Mouse (Mus musculus): Measurements from ENCODE around the gene Olfr1445.

Olfr1445 gene

GRCm38 (mm10) chr19:12883555-12883954 lies at the start of gene Olfr1445:
Gene Olfr1445, plus strand, starts transcription at chr19:12883855.
- no peak for DNase-seq (ENCODE audit: low read depth, low spot score)

DNA sequence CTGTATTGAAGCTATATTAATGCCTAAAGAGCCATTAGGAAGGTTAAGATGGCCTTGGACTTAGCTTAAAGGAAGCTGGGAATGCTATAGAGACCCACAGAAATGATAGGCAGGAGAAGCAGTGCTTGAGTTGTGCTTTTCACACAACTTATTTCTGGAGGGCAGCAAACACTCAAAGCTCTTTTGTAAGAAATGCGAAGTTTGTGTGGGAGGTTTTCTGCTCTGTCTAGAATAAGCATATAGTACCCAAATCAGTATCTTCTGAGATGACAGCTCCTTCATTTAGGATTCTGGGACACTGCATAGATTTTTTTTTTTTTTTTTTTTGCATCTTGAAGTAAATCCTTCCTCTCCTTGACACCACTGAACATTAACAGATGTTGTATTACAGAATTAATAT lies 45.1 kb upstream of the Olfr1445 start:
- DNase-seq (ENCODE audit: low read depth, low spot score): no peak

DNA sequence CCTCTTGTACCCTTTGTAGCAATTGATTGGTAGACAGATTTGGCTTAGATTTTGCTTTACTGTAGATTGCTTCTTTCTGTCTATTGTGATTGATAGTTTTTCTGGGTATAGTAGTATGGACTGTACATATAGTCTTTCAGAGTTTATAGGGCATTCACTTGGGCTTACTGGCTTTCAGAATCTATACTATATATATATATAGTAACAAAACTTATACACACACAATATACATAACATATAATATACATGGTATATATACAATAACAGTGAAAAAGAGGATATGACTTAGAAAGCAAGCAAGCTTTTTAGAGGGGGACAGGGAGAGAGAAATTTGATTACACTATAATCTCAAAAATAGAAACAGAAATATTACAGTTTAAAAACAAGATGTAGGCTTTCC lies 37.3 kb upstream of the Olfr1445 start, which contains the start of gene Gm5244:
TSS of gene Gm5244 (plus strand) at position 301 of the 400 bp plus-strand sequence.
- no peak for DNase-seq (ENCODE audit: low read depth, low spot score)

DNA sequence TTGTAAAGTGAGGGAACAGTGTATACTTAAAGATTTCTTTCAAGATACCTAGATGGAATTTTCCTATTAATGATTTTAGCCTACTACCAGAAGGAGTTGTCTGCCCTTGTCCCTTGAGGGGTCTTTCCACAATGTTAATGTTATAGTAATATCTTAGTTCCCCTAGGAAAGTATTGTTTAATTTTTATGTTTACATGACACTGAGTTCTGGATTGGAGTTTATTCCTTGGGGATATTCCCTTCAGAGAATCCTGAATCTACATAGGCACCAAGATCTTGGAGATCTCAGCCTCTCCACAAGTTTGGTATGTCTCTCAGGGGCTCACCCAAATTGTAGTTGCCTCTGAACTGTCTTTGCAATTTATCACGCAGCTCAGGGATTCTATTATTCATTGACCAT lies 26.7 kb upstream of the Olfr1445 start, which contains the start of gene Olfr1444:
TSS of gene Olfr1444 (plus strand) at position 301 of the 400 bp plus-strand sequence.
- DNase-seq (ENCODE audit: low read depth, low spot score): no peak

DNA sequence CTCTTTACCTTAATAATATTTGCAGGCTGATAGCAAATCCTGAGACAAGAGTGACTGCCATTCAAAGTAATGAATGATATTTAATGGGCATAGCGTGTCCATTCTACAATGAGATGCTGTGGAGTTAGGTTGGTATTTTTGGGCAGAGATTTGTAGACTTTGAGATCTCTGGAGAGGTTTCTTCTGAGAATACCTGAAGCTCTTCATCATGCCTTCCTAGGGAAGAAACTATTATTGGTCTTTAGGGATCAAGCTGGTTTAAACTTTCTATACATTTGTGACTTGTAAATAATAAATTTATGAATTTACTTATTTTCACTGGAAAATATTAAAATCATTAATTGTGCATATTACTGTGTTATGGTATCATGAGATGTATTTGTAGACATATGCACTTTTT lies 9.8 kb downstream of the Olfr1445 start, which contains the start of gene Olfr1446:
TSS of gene Olfr1446 (minus strand) at position 101 of the 400 bp plus-strand sequence.
- DNase-seq (ENCODE audit: low read depth, low spot score): no peak

- no peak for DNase-seq (ENCODE audit: low read depth, low spot score)
These were observed 20.0 kb downstream of the Olfr1445 start, which contains the start of gene Olfr1447 for GRCm38 (mm10) chr19:12903643-12904042. Gene Olfr1447, minus strand, starts transcription at chr19:12903743.

DNA sequence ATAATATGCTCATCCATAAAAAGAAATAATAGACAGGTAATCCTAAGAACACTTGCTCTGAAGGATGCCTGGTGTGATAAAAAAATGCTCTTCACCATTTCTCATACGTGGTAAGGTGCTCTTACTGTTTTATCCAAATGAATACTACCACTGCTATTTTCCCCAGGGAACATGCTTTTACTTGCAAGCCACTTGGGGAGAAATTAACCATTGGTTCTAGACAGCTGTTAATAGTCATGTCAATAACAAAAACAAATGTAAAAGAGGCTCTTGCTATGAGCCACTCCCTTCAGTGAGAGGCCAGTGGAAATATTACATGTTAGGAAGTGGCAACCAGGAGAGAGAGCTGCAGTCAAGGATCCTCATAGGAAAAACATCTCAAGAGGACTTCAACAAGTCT lies 40.7 kb downstream of the Olfr1445 start, which contains the start of gene Olfr1448:
TSS of gene Olfr1448 (minus strand) at position 101 of the 400 bp plus-strand sequence.
- no peak for DNase-seq (ENCODE audit: low read depth, low spot score)

- no peak for DNase-seq (ENCODE audit: low read depth, low spot score)
These were observed 46.9 kb downstream of the Olfr1445 start, which contains the start of gene Olfr1449 for GRCm38 (mm10) chr19:12930540-12930939. Gene Olfr1449, plus strand, starts transcription at chr19:12930840.

All from retina, adult 2 months (tissue).